Mouse (Mus musculus) frontal cortex, postnatal 10 days (tissue): ENCODE results near the gene Fam43a.

Source experiments
- DNase-seq, 2 experiments: peaks; one replicate each; pipeline ENCODE4 v3.0.0; 2022; ENCODE audit warnings: low spot score in 2 of 2, mixed read lengths in 1 of 2

The Fam43a gene

DNA sequence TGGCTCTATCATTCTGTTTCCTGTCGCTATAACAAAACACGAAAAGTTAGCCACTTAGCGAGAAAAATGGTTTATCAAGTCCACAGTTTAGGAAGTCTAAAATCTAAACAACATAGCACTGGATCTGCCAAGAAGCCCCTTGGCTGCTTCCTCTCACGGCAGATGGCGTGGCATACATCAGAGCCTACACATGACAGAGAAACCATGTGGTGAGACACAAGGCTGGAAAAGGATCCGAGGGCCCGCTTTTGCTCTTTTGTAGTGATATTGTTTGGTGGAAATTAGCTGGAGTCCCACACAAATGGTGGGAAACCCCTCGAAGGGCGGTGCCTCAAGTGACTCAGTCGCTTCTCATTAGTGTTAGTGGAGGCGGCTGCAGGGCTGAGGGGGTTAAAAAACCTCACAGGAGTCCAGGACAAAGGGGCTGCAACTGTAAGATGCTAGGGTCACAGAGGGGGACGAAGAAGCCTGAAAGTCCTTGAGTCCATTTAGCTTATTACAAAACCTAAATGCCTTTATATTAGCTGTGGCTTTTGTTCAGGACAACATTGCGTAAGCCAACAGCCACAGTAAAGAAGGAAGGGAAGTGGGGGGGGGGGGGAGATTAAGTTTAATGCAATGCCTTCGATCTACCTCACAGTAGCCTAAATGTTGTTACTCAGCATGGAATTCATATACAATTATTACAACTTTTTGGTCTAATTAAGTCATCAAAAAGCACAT is 3.5 kb upstream of the Fam43a start:
- DNase-seq: no peak

DNA sequence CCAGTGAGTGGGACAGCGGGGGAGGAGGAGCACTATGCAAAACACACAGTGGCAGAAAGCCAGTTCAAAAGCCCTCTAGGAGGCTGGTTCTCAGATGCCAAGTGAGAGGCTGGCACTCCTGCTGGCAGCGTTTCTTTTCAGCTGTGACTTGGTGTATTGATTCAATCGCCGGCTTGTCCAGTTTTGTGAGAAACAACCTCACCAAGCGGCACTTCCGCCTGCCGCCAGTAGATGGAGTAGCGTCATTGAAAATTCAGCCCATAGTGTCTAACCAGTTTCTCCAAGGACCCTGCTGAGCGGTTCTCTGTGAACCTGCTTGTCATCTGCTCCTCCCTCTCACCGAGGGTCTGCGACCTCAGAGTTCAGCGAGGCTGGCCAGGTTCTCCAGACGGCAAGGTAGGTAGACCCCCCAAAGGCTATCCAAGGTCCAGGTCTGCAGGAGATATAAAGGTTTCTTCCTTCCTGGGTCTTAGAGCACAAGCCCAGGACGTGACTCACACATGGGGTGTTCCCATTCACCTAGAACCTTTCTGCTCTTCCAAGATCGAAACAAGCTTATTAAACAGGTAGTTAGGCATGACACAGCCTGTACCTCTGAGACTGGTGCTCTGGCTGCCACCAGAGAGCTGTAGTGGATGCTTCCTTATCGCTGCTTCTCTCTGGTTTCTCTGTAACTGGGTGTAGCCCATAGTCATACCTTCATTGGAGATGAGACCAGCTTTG is 2.4 kb upstream of the Fam43a start:
- DNase-seq: peak; percentile 78 to 89

DNA sequence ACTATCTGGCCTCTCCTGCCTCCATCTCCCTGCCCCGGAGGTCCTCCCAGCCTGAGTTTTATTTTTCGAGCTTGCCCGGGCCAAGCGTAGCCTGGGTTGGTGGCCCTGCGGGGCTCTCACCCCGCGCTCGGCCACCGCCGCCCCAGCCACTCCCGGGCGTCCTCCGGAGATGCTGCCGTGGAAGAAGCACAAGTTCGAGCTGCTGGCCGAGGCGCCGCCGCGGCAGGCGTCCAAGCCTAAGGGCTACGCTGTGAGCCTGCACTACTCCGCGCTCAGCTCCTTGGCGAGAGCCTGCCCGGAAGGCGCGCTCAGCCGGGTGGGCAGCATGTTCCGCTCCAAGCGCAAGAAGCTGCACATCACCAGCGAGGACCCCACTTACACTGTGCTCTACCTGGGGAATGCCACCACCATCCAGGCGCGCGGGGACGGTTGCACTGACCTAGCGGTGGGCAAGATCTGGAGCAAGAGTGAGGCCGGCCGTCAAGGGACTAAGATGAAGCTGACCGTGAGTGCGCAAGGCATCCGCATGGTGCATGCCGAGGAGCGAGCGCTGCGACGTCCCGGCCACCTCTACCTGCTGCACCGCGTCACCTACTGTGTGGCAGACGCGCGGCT is 1.0 kb downstream of the Fam43a start:
- peak in 1 of 2 experiments; percentile 34 for DNase-seq

DNA sequence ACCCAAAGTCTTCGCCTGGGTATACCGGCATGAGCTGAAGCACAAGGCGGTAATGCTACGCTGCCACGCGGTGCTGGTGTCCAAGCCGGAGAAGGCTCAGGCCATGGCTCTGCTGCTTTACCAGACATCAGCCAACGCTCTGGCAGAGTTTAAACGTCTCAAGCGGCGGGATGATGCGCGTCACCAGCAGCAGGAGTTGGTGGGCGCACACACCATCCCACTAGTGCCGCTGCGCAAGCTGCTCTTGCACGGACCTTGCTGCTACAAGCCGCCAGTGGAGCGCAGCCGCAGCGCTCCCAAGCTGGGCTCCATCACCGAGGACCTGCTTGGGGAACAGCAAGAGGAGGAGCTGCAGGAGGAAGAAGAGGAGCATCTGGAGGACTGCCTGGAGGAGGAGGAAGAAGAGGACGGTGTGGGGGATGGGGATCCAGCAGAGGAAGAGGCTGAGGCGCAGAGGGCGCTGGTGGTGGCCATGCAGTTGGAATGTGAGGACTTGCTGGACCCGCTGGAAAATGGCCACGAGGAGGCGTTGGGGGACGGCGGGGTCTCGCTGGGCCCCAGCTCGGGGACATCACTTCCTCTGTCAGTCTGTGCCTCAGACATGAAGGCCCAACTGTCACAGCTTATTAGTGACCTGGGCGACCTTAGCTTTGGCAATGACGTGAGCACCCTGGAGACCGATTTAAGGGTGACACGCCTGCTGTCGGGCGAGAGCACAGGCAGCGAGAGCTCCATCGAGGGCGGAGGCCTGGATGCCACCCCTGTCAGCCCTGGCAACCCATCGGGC is 1.7 kb downstream of the Fam43a start:
- peak; percentile 33 to 46 for DNase-seq

DNA sequence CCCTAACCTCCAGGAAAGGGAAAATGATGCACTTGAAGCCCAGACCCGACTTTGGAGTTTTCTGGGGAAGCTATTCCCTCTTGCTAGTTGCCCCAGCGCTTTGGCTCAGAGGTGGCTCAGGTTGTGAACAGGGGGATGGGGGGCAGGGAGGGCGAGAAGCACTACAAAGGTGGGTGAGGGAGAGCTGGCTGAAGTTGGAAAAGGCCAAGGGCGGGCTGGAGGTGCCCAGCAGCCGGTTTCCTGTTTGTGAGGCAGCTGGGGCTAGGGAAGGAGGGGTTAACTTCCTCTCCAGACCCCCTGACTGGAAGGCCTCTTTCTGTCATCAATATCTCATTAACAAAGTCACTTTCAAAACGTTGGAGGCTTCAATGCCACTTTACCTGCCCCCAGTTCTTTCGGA is 2.4 kb downstream of the Fam43a start:
- no peak for DNase-seq

DNA sequence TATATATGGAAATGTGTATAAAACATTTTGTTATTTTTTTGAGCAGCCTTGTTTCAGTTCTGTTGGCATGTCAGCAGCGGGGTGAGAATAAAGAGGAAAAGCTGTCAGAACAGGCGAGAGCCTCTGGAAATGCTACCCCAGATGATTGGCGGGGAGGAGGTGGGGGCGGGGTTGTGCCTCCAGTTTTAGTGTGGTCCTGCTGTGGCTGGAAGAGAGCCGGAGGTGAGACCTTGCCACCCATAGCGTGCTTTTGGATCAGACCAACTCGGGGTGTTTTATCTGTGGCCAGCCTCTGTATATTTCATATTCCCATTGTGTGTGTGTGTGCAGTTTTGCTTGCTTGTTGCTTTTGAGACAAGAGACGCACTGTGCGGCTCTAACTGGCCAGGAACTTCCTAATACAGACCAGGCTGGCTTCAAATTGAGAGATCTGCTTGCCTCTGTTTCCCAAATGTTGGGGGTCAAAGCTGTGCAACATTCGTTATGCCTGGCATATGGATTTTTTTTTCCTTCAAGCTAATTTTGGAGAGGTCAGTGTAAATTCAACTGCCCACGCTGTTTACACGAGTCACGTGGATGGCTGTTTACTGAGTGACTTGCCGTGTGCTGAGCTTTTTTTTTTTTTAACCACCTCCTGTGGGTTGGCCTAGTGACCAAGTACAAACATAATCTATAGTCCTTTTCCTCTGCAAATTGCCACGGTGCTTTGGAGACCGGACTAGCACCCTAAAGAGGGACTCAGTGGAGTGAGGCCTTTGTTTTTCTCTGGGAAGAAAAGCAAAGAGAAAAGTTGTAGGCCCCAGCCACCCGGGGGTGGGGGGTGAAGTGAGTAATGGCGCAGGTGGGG is 3.4 kb downstream of the Fam43a start:
- DNase-seq: no peak

DNA sequence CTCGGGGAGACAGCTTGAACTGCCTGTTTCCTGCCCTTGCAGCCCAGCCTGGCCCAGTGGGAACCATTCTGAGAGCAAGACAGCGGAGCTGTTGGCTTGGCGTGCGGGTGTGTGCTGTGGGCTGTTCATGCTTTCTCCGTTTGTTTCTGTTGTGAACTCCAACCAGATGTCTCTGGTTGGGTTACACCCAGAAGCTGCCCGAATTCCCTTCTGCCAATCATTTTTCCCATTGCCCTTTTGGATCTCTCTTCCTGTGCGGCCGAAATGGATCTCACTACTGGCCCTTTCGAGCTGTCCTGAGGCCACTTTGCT is 4.0 kb downstream of the Fam43a start:
- no peak for DNase-seq

DNA sequence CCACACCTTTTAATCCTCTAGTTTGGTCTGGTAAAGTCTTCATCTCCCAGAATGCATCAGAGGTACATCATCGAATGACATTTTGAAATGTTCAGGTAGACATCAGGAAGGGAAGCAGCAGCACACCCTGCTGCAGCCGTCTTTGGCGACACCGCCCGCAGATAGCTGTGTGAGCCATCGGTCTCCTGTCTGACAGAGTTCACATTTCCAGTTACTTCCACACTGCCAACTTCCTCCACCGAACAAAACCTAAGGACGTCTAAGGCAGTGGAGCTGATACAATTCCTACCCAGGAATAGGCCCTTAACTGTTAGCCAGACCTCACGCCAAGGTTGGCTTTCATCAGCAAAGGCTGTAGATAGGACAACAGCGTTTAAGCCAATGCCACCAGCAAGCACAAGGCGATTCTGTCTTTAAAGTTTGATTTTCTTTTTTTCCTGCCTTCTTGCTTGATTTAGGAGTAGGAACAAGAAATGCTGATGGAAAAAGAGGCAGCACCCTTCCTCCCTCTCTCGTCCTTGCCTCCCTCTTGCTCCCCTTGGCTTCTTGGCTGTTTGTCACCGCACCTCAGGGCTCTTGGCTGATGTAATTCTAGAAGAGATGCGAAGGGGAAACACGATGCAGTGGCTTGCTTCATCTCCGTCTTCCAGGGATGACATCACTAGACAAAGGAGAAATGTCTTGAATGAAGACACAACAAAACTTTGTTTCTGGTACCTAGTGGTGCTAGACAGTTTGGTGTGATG is 4.7 kb downstream of the Fam43a start:
- DNase-seq: no peak

DNA sequence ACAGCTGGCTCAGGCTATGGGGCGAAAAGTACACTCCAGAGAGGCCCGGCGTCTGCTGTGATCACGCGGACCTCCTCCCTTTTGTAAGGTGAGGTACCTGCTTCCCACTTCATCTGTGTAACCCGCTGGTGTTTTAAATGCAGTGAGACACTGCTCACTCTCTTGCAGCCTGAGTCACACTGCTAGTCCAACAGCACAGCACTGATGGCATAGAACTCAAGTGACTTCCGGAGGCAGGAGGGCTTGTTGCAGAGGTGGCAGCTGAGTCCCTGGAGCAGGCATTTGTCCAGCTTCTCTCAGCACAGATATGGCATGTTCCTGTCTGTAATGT is 5.2 kb downstream of the Fam43a start:
- no peak for DNase-seq

DNA sequence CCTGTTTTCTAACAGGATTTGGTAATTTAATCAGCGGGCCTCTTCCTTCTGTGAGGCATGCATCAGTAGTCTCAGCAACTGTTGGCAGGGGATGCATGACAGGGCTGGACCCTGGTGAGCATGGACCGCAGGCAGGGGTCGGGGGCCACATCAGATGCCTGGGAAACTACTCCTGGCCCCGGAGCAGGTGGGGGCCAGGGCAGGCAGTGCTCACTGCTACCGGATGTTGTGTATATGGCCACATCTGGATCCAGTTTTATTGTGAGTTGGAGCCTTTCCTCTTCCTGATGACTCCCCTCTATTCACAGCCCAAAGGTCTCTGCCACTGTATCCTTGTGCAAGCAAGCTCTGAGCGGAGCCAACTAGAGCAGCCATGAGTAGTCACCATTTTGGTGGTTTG is 6.0 kb downstream of the Fam43a start:
- DNase-seq: no peak

DNA sequence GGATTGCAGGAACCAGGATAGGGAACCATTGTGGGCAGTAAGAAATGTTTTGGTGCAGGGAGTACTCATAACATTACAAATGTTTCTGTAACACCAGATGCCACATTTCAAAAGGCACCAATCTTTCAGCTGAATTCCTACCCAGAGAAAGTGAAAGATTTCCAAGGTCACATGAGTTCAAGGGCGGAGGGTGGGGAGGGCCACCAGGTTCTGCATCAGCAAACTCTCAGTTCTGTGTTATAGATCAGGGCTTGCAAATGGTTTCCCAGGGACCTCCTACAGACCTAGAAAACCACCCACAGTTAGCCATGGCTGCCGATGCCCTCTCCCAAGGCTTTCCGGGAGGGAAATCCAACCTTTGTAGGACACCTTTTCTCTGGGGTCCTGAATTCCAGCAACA is 8.3 kb downstream of the Fam43a start:
- no peak for DNase-seq

DNA sequence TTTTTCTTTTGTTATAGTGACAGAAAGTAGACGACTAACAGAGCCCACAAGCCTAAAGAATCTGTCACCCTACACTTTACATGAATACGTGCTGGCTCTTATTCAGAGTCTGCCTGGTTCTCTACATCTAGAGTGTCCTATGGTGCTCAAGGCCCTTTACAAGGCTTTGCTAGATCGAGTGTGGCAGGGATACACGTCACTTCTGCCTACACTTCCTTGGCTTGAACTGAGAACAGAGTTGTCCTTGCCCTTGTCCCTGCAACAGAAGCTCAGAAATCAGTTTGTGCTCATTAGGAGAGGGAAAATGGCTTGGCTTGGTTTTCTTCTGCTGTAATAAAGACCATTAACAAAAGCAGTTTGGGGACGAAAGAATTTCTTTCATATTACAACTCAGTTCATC is 11.8 kb downstream of the Fam43a start:
- no peak for DNase-seq

DNA sequence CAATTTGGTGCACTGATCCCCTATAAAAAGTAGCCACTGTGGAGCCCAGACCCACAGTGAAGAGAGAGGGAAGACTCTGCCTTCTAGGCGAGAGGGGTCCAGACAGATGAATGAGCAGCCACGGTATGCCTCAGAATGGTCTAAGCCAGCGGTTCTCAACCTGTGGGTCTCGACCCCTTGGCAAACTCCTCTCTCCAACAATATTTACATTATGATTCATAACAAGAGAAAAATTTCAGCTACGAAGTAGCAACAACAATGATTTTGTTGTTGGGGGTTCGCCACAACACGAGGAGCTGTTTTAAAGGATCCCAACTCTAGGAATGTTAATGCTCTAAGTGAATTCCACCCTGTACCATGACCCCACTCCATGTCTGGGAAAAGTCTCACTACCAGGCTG is 13.6 kb downstream of the Fam43a start:
- no peak for DNase-seq

DNA sequence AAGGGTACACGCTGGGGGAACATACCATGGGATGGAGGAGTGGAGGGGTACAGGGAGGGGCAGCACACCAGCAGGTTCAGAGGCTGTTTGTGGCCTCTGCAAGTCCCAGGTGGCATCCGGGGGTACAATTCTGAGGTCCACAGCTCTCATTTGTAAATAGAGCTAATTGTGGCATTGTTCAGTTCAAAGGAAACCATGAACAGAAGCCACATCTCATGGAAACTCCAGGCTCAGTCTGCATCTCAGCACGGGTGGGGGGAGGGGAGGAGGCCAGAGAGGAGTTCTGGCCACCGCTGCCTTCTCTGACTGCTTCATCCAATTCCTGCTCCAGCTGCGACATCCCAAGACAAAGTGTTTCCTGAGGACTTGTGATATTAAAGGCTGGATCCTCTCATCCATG is 14.6 kb downstream of the Fam43a start:
- DNase-seq: no peak

DNA sequence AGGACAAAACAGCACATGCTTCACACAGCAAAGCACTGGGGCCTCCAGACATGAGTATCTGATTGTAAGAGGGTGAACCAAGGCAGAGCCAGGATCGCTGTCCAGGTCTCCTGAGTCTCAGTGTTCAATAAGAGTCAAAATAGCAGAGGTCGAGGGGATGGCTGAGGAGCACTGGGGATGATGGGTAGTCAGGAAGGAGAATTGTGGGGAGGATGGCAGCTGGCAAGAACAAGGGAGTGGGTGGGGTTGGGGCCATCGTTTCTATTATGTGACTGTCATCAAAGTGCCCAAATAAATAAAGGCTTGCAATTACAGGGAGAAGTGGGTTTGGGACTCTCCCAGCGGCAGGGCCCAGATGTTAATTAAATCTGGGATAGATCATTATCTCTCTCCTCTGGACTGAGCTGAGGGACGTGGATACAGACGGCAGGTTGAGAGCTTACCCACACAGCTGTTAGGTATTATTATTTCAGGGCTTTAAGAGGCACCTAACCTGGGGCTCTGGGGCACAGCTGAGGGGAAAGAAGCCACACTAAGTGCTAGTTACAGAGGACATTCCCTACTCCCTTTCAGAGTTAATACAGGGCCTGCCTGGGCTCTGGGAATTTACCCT is 15.3 kb downstream of the Fam43a start:
- no peak for DNase-seq

DNA sequence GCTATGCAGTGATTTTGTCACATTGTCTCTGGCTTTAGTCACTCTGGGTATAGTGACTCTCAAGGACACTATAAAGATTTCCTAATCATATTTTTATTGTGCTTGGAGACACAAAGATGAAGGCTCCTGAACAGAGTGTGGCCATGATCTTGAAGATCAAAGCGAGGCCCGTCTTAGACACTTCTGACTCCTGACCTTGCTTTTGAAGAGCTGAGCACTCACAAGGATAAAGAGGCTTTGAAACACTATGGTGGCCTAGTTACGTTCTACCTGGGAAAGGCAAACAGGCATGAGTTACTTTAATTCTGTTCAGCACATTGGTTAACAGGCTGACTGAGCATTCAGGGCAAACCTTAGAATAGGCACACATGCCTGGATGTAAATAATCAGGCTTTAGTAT is 16.8 kb downstream of the Fam43a start:
- DNase-seq: no peak

DNA sequence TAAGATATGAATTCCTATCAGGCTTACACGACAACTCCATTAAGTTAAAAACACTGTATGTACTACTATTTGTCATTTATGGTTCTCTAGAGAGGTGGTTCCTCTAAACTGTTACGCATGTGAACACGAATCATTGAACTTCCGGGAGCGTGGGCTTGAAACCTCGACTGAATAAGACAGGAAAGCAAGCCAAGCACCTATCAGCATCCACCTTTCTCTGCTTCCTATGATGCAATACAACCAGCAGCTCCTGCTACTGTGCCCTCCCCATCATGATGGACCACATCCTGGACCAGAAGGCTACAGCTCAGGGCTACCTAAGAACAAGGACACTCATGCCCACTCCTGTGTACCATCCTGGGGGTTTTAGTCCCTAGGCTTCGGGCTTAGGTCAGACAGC is 24.1 kb downstream of the Fam43a start:
- no peak for DNase-seq

DNA sequence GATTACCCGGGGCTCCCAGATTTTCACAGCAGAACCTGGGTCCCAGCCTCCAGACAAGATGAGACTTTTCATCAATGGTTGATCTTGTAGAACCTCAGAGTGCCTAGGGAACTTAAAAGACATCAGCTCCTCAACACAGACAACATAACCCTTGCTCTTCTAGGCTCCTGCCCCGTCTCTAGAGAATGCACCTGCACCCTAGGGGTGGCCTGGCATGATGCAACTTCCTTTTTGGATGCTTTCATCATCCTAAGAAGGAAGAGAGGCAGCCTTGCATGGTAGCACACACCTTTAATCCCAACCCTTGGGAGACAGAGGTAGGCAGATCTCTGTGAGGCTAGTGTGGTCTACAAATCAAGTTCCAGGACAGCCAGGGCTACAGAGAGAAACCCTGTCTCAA is 25.1 kb downstream of the Fam43a start:
- no peak for DNase-seq

DNA sequence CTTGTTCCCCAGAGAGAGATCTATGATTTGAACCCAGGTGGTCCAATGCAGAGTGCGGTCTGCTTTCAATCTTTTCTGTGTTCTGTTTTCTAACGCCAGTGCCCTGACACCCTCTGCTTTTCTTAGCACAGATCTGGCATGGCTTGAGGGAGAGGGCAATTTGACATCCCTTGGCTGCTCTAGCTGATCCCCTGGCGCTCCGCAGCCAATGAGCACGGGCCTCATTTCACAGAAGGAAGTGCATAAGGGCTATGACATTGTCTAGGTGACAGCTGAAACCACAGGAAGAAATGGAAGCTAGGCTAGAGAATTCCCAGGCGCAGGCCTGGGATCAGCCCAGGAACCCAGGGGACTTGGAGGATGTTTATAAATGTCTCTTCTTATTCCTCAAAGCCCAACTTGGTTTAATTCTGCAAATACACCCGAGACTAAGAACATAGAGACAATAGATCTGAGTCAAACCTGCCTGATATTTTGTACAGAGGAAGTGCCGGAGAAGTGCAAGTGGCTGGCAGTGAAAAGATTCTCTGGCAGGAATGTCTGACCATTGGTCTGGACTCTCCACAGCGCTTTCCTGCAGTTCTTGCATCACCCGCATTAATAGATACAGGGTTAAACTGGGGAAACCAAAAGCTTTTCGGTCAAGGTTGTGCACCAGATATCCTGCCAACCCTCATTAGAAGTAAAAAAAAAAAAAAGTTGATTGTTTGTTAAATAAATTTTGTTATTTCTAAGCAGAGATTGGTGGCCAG is 28.2 kb downstream of the Fam43a start:
- no peak for DNase-seq

DNA sequence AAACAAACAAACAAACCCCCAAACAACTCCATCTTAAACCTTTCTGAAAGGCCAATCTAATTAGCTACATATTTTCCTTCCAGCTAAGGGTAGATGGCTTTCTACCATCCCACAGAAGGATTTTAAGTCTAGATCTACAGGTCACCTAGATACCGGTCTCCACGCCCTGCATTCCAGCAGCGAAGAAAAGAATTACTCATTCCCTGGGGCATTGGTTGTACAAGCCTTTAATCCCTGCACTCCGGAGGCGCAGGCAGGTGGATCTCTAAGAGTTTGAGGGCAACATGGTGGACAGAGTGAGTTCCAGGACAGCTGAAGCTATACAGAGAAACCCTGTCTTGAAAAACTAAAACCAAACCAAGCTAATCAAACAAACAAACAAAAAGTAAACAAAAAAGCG is 28.9 kb downstream of the Fam43a start:
- no peak for DNase-seq
